ENCODE assay signal across 27 mouse cellular contexts in the genomic region with DNA sequence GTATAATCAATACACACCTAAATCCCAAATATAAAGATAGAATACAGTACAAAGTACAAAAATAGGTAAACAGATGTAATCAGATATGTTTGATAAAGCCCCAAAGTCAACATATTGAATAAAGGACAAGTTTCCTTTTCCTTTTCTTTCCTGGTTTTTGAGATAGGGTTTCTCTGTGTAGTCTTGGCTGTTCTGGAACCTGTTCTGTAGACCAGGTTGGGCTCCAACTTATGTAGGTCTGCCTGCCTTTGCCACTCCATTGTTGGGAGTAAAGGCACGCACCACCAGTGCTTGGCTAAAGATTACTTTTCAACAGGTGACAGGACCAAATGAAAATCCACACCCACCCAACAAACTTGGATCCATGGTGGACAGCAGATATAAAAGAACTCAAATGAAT. TPM values are rescaled to one million over a fixed set of nuclear protein-coding genes. Genes with fewer than 3 reads are reported as not detected.
DNase-seq lines count a peak whose midpoint lies in the region; ATAC-seq and TF ChIP-seq lines count a peak whose summit lies in the region.
"Had no signal": no experiment of that assay in that cellular context is flagged by ENCODE, and none has a peak within 500 bp of the region (broad histone marks: within the 10 kb centered on the region; RNA-seq: fewer than 3 reads in every experiment).

No protein-coding gene starts in this region.

- H3K36me3 ChIP-seq in lung, postnatal 0 days (ENCODE audit: insufficient read depth, low read length), result no peaks in the 10 kb centered on the region
- no peaks in the 10 kb centered on the region for H3K36me3 ChIP-seq in stomach, embryonic 16.5 days (ENCODE audit: control insufficient read depth, insufficient read depth, low read length)
- H3K36me3 ChIP-seq in hindbrain, embryonic 16.5 days (ENCODE audit: control insufficient read depth, insufficient read depth, low read length), result no peaks in the 10 kb centered on the region
- H3K36me3 ChIP-seq: embryonic facial prominence, embryonic 13.5 days; embryonic facial prominence, embryonic 15.5 days; forebrain, embryonic 10.5 days; forebrain, embryonic 12.5 days; G1E had no signal

- H3K27ac ChIP-seq in lung, postnatal 0 days (ENCODE audit: low read length), result no peak overlapping the region
- H3K27ac ChIP-seq in stomach, embryonic 16.5 days (ENCODE audit: low read length), result no peak overlapping the region
- no peak overlapping the region for H3K27ac ChIP-seq in hindbrain, embryonic 16.5 days (ENCODE audit: low read depth, low read length)
- H3K27ac ChIP-seq: embryonic facial prominence, embryonic 13.5 days; embryonic facial prominence, embryonic 15.5 days; forebrain, embryonic 10.5 days; forebrain, embryonic 12.5 days had no signal

- peak; percentile 3 for DNase-seq in lung, postnatal 0 days (ENCODE audit: low spot score)
- no peak for DNase-seq in lung, postnatal 10 days
- no peak for DNase-seq in cerebellum, adult 8-10 months
- DNase-seq: adrenal gland, adult 8-10 months; adrenal gland, postnatal 14 days; adrenal gland, postnatal 36 days; B cell, adult 2 months; cerebellum, adult 11-12 months; cerebellum, adult 2 months; cerebellum, adult 9-11 months; cerebellum, postnatal 14 days; cerebellum, postnatal 36 days; embryo, embryonic 11 days had no signal

- H3K4me3 ChIP-seq in lung, postnatal 0 days (ENCODE audit: low read depth, low read length), result no peak overlapping the region
- no peak overlapping the region for H3K4me3 ChIP-seq in stomach, embryonic 16.5 days (replicated peaks; ENCODE audit: low read length)
- H3K4me3 ChIP-seq in hindbrain, embryonic 16.5 days (ENCODE audit: low read length), result no peak overlapping the region
- H3K4me3 ChIP-seq: embryonic facial prominence, embryonic 13.5 days; embryonic facial prominence, embryonic 15.5 days; erythroblast, embryonic 14.5 days; forebrain, embryonic 10.5 days; forebrain, embryonic 12.5 days had no signal

- ATAC-seq in lung, postnatal 0 days, result no peak
- peak; percentile 66 for ATAC-seq in stomach, embryonic 16.5 days (ENCODE audit: insufficient read depth, low FRiP score)
- no peak for ATAC-seq in hindbrain, embryonic 16.5 days
- ATAC-seq: activated CD4-positive, CD25-positive, alpha-beta regulatory T cell, adult 4 months; CD4-positive, CD25-positive, alpha-beta regulatory T cell, adult 4 months; forebrain, embryonic 14.5 days; forebrain, embryonic 16.5 days; Patski had no signal

- WGBS in lung, postnatal 0 days, result 66% methylated on average over 1 of the region's 1 CpGs
- WGBS in stomach, embryonic 16.5 days, result 73% methylated on average over 1 of the region's 1 CpGs
- 91% methylated on average over 1 of the region's 1 CpGs for WGBS in hindbrain, embryonic 16.5 days

- no peak overlapping the region for H3K4me2 ChIP-seq in lung, postnatal 0 days (replicated peaks; ENCODE audit: low read depth, low read length)
- no peak overlapping the region for H3K4me2 ChIP-seq in stomach, embryonic 16.5 days (ENCODE audit: low read depth, low read length)
- H3K4me2 ChIP-seq in hindbrain, embryonic 16.5 days (ENCODE audit: low read length), result no peak overlapping the region
- H3K4me2 ChIP-seq: embryonic facial prominence, embryonic 13.5 days; embryonic facial prominence, embryonic 15.5 days; forebrain, embryonic 12.5 days had no signal

- no peak for TF ChIP-seq CTCF in lung, postnatal 0 days (IDR thresholded peaks at IDR 0.05)

- H3K4me1 ChIP-seq in lung, postnatal 0 days (ENCODE audit: insufficient read depth, low read depth, low read length), result no peaks in the 10 kb centered on the region
- no peaks in the 10 kb centered on the region for H3K4me1 ChIP-seq in stomach, embryonic 16.5 days (ENCODE audit: control insufficient read depth, insufficient read depth, low read length)
- H3K4me1 ChIP-seq in hindbrain, embryonic 16.5 days (ENCODE audit: control insufficient read depth, insufficient read depth, low read depth, low read length), result no peaks in the 10 kb centered on the region
- H3K4me1 ChIP-seq: embryonic facial prominence, embryonic 13.5 days; embryonic facial prominence, embryonic 15.5 days; forebrain, embryonic 10.5 days; forebrain, embryonic 12.5 days had no signal

- H3K9ac ChIP-seq in lung, postnatal 0 days (replicated peaks; ENCODE audit: low read depth), result no peak overlapping the region
- H3K9ac ChIP-seq in stomach, embryonic 16.5 days (ENCODE audit: low read length), result no peak overlapping the region
- no peak overlapping the region for H3K9ac ChIP-seq in hindbrain, embryonic 16.5 days (ENCODE audit: low read depth, low read length)
- H3K9ac ChIP-seq: embryonic facial prominence, embryonic 13.5 days; embryonic facial prominence, embryonic 15.5 days; forebrain, embryonic 12.5 days had no signal

- no peaks in the 10 kb centered on the region for H3K27me3 ChIP-seq in lung, postnatal 0 days (replicated peaks; ENCODE audit: insufficient read depth, low read length)
- H3K27me3 ChIP-seq in stomach, embryonic 16.5 days (ENCODE audit: control insufficient read depth, insufficient read depth, low read length), result no peaks in the 10 kb centered on the region
- H3K27me3 ChIP-seq in hindbrain, embryonic 16.5 days (replicated peaks; ENCODE audit: control insufficient read depth, insufficient read depth, low read length), result no peaks in the 10 kb centered on the region
- H3K27me3 ChIP-seq: embryonic facial prominence, embryonic 13.5 days; embryonic facial prominence, embryonic 15.5 days; forebrain, embryonic 12.5 days had no signal

- no peak for TF ChIP-seq EP300 in lung, postnatal 0 days (IDR thresholded peaks at IDR 0.05)

- no peaks in the 10 kb centered on the region for H3K9me3 ChIP-seq in lung, postnatal 0 days (ENCODE audit: low read length)
- no peaks in the 10 kb centered on the region for H3K9me3 ChIP-seq in stomach, embryonic 16.5 days (replicated peaks; ENCODE audit: control insufficient read depth, low read length)
- 0 out of 2 replicates have a peak, but pooled peaks cover 2% of the 10 kb centered on the region for H3K9me3 ChIP-seq in hindbrain, embryonic 16.5 days (ENCODE audit: control insufficient read depth, low read length)
- H3K9me3 ChIP-seq: embryonic facial prominence, embryonic 15.5 days; forebrain, embryonic 12.5 days; G1E had no signal

RNA-seq across cellular contexts. Expression of gene Nanp, which starts 17.4 kb away (rescaled TPM):
- 20.8 and 23.4 TPM in 2 replicates for polyA plus RNA-seq in lung, postnatal 0 days (2015; fragmentation: Nextera tagmentation; extraction: Ambion mirVana)
- 49.5 and 57.2 TPM in 2 replicates for polyA plus RNA-seq in stomach, embryonic 16.5 days (2015; fragmentation: Nextera tagmentation; extraction: Ambion mirVana)
- polyA plus RNA-seq in hindbrain, embryonic 16.5 days (2015; fragmentation: Nextera tagmentation; extraction: Ambion mirVana), result 32.7 and 36.1 TPM in 2 replicates

RNA-seq across cellular contexts. Expression of gene Ninl, which starts 17.5 kb away (rescaled TPM):
- polyA plus RNA-seq in lung, postnatal 0 days (2015; fragmentation: Nextera tagmentation; extraction: Ambion mirVana), result 2.9 and 3.9 TPM in 2 replicates
- 6.2 and 8.6 TPM in 2 replicates for polyA plus RNA-seq in stomach, embryonic 16.5 days (2015; fragmentation: Nextera tagmentation; extraction: Ambion mirVana)
- polyA plus RNA-seq in hindbrain, embryonic 16.5 days (2015; fragmentation: Nextera tagmentation; extraction: Ambion mirVana), result 3.6 and 4.6 TPM in 2 replicates
- polyA plus RNA-seq: activated CD4-positive, CD25-positive, alpha-beta regulatory T cell, adult 4 months had no signal

RNA-seq across cellular contexts. Expression of gene Gm14151, which starts 35.5 kb away (rescaled TPM):
- not detected in 2 replicates for polyA plus RNA-seq in lung, postnatal 0 days (2015; fragmentation: Nextera tagmentation; extraction: Ambion mirVana)
- not detected in 2 replicates for polyA plus RNA-seq in stomach, embryonic 16.5 days (2015; fragmentation: Nextera tagmentation; extraction: Ambion mirVana)
- polyA plus RNA-seq in hindbrain, embryonic 16.5 days (2015; fragmentation: Nextera tagmentation; extraction: Ambion mirVana), result not detected in 2 replicates
- polyA plus RNA-seq: activated CD4-positive, CD25-positive, alpha-beta regulatory T cell, adult 4 months; CD4-positive, CD25-positive, alpha-beta regulatory T cell, adult 4 months; cerebellum, adult 2 months; embryonic facial prominence, embryonic 11.5 days; embryonic facial prominence, embryonic 13.5 days; embryonic facial prominence, embryonic 15.5 days; forebrain, embryonic 10.5 days; forebrain, embryonic 12.5 days; forebrain, embryonic 14.5 days; forebrain, embryonic 16.5 days; G1E; Patski had no signal

RNA-seq across cellular contexts. Expression of gene Gm14147, which starts 41.4 kb away (rescaled TPM):
- polyA plus RNA-seq in lung, postnatal 0 days (2015; fragmentation: Nextera tagmentation; extraction: Ambion mirVana), result not detected in 2 replicates
- polyA plus RNA-seq in stomach, embryonic 16.5 days (2015; fragmentation: Nextera tagmentation; extraction: Ambion mirVana), result not detected in 2 replicates
- polyA plus RNA-seq in hindbrain, embryonic 16.5 days (2015; fragmentation: Nextera tagmentation; extraction: Ambion mirVana), result not detected in 2 replicates
- polyA plus RNA-seq: activated CD4-positive, CD25-positive, alpha-beta regulatory T cell, adult 4 months; CD4-positive, CD25-positive, alpha-beta regulatory T cell, adult 4 months; cerebellum, adult 2 months; embryonic facial prominence, embryonic 11.5 days; embryonic facial prominence, embryonic 13.5 days; embryonic facial prominence, embryonic 15.5 days; erythroblast, embryonic 14.5 days; forebrain, embryonic 10.5 days; forebrain, embryonic 12.5 days; forebrain, embryonic 14.5 days; forebrain, embryonic 16.5 days; G1E; Patski had no signal
